9 mouse cellular contexts compared by ENCODE assay signal in genomic region chr11:6178673-6179166, GRCm38 (mm10). TPM values are rescaled to one million over a fixed set of nuclear protein-coding genes. Genes with fewer than 3 reads are reported as not detected.
DNase-seq lines count a peak whose midpoint lies in the region; ATAC-seq lines count a peak whose summit lies in the region.
"Had no signal": no experiment of that assay in that cellular context is flagged by ENCODE, and none has a peak within 500 bp of the region (broad histone marks: within the 10 kb centered on the region; RNA-seq: fewer than 3 reads in every experiment).

No protein-coding gene starts in this region.

- peak overlapping the region; percentile 82 for H3K27ac ChIP-seq in kidney, embryonic 15.5 days
- H3K27ac ChIP-seq: stomach, embryonic 15.5 days had no signal

- no peak for DNase-seq in kidney, postnatal 25 days
- peak; percentile 22 for DNase-seq in embryo, embryonic 9.5 days (ENCODE audit: extremely low spot score)
- DNase-seq in splenic B cell, adult 2 months (ENCODE audit: low read depth, low spot score), result peak; percentile 59
- DNase-seq in urinary bladder, postnatal 10 days (ENCODE audit: low spot score), result no peak
- DNase-seq in cerebellum, adult 9-10 months, result no peak

- H3K4me3 ChIP-seq in kidney, embryonic 15.5 days (replicated peaks), result no peak overlapping the region
- H3K4me3 ChIP-seq: stomach, embryonic 15.5 days had no signal

- no peaks in the 10 kb centered on the region for H3K27me3 ChIP-seq in kidney, embryonic 15.5 days
- no peaks in the 10 kb centered on the region for H3K27me3 ChIP-seq in splenic B cell, adult 2 months (ENCODE audit: control insufficient read depth, insufficient read depth, low read length, poor library complexity, severe bottlenecking)
- H3K27me3 ChIP-seq: stomach, embryonic 15.5 days had no signal

- no peaks in the 10 kb centered on the region for H3K36me3 ChIP-seq in kidney, embryonic 15.5 days
- H3K36me3 ChIP-seq in splenic B cell, adult 2 months (ENCODE audit: control insufficient read depth, insufficient read depth, low read length, poor library complexity, severe bottlenecking), result no peaks in the 10 kb centered on the region
- H3K36me3 ChIP-seq: stomach, embryonic 15.5 days had no signal

- 7% methylated on average over 2 of the region's 2 CpGs for WGBS in kidney, embryonic 15.5 days

- ATAC-seq in kidney, embryonic 15.5 days (replicated peaks; ENCODE audit: low FRiP score), result peak; percentile 65
- ATAC-seq in CD4-positive, CD25-positive, alpha-beta regulatory T cell, adult 4 months, result peak; percentile 88
- peak; percentile 78 for ATAC-seq in inflammation-experienced regulatory T-cells, adult 6 months

- H3K4me1 ChIP-seq in kidney, embryonic 15.5 days, result peaks cover 53% of the 10 kb centered on the region

- H3K9me3 ChIP-seq in kidney, embryonic 15.5 days (replicated peaks), result no peaks in the 10 kb centered on the region
- H3K9me3 ChIP-seq: stomach, embryonic 15.5 days had no signal

- H3K4me2 ChIP-seq in kidney, embryonic 15.5 days, result no peak overlapping the region
- H3K4me2 ChIP-seq: stomach, embryonic 15.5 days had no signal

- H3K9ac ChIP-seq in kidney, embryonic 15.5 days, result no peak overlapping the region
- H3K9ac ChIP-seq: stomach, embryonic 15.5 days had no signal

RNA-seq across cellular contexts. Expression of gene A730071L15Rik, which starts 21.1 kb away (rescaled TPM):
- 0.40 and 0.59 TPM in 2 replicates for polyA plus RNA-seq in kidney, embryonic 15.5 days (2015; fragmentation: Nextera tagmentation; extraction: Ambion mirVana)
- polyA plus RNA-seq in CD4-positive, CD25-positive, alpha-beta regulatory T cell, adult 4 months (2017; shearing (Covaris generic)), result under 1 TPM in 1 of 2 experiments, not detected in 1; 0.56 TPM
- polyA plus RNA-seq in inflammation-experienced regulatory T-cells, adult 6 months (2017; shearing (Covaris generic)), result not detected

RNA-seq across cellular contexts. Expression of gene Nudcd3, which starts 21.5 kb away (rescaled TPM):
- polyA plus RNA-seq in kidney, embryonic 15.5 days (2015; fragmentation: Nextera tagmentation; extraction: Ambion mirVana), result 36.8 and 37.7 TPM in 2 replicates
- polyA plus RNA-seq in CD4-positive, CD25-positive, alpha-beta regulatory T cell, adult 4 months (2017; shearing (Covaris generic)), result 10 to 100 TPM; 32.3 to 52.0 TPM
- 10 to 100 TPM; 26.7 to 38.8 (median 38.5) TPM for polyA plus RNA-seq in inflammation-experienced regulatory T-cells, adult 6 months (2017; shearing (Covaris generic))

RNA-seq across cellular contexts. Expression of gene Npc1l1, which starts 51.2 kb away (rescaled TPM):
- 0.06 TPM in 1 of 2 replicates, not detected in the other for polyA plus RNA-seq in kidney, embryonic 15.5 days (2015; fragmentation: Nextera tagmentation; extraction: Ambion mirVana)
- polyA plus RNA-seq in CD4-positive, CD25-positive, alpha-beta regulatory T cell, adult 4 months (2017; shearing (Covaris generic)), result under 1 TPM; 0.07 to 0.13 TPM
- polyA plus RNA-seq in inflammation-experienced regulatory T-cells, adult 6 months (2017; shearing (Covaris generic)), result not detected

Comparison
In these comparisons a context has a peak if more than half of its experiments do, and no peak if none do; other contexts are left out.
1. DNase-seq: peak in embryo, embryonic 9.5 days (single experiment) and splenic B cell, adult 2 months (single experiment); none in kidney, postnatal 25 days (0 of 2), urinary bladder, postnatal 10 days (single experiment) and cerebellum, adult 9-10 months (single experiment).
2. Peak in every context shown above with its lines, with median percentiles within 50 percentile points of each other: ATAC-seq.